Mouse (Mus musculus): ENCODE results near the gene Ptgdr2.

DNA sequence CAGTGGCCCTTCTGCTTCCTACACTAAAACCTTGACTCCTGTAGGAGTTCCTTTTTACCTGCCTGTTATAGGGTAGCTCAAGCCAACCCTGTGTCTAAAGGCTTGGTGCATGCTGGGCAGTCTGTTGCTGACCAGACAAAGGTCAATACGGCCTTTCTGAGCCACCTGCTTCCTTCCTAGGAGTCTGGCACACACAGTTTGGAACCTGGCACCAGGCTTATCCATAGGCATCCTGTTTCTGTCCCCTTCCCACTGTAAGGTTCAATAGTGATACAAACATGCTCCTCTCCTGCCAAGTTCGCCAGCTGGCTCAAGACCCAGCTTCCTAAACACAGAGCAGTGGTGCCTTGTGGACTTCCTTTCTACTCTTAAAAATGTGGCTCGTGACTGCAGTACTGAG lies 9.5 kb downstream of the Ptgdr2 start:
- no peak for TF ChIP-seq CTCF (IDR thresholded peaks at IDR 0.05; ENCODE audit: low read depth)
- no peak for TF ChIP-seq EP300 (IDR thresholded peaks at IDR 0.05; ENCODE audit: low read depth)

Measured in liver, postnatal 0 days (tissue).